Mouse (Mus musculus) C2C12 (cell line): Measurements from ENCODE around the gene Snx8. TPM values are rescaled to one million over a fixed set of nuclear protein-coding genes. Genes with fewer than 3 reads are reported as not detected.
"Not testable (repeated sequence)": the region's sequence is repeated elsewhere in the genome, so short reads cannot be mapped to it uniquely, and the experiment has no call there.

Experiments used
- H3K27me3 ChIP-seq: one replicate; pipeline ENCODE4 v1.6.1; 2011; ENCODE audit not compliant: control insufficient read depth, insufficient read depth, insufficient read length
- H3K36me3 ChIP-seq: one replicate; pipeline ENCODE4 v1.6.1; 2011; ENCODE audit not compliant: control insufficient read depth, insufficient read depth
- H3K4me3 ChIP-seq: one replicate; pipeline ENCODE4 v1.5.1; 2011; ENCODE audit warnings: mild to moderate bottlenecking, control low read depth; ENCODE audit not compliant: poor library complexity, insufficient read depth, severe bottlenecking
- H3K79me2 ChIP-seq: one replicate; pipeline ENCODE4 v1.6.1; 2011; ENCODE audit not compliant: control insufficient read depth, insufficient read depth
- H3K79me3 ChIP-seq: one replicate; pipeline ENCODE4 v1.6.1; 2011; ENCODE audit warnings: low read depth, control low read depth
- H3ac ChIP-seq: one replicate; pipeline ENCODE3; 2011; ENCODE audit warnings: low read depth; ENCODE audit not compliant: control insufficient read depth, insufficient read length
- CEBPB ChIP-seq: IDR thresholded peaks from one replicate; pipeline ENCODE4 v1.6.1; 2011; ENCODE audit warnings: low read depth, mild to moderate bottlenecking, control low read depth, moderate library complexity
- CTCF ChIP-seq: IDR thresholded peaks from one replicate; pipeline ENCODE4 v1.5.1; 2011; ENCODE audit not compliant: control insufficient read depth, insufficient read depth, insufficient read length
- FOSL1 ChIP-seq: IDR thresholded peaks from one replicate; pipeline ENCODE4 v1.8.0; 2011; ENCODE audit warnings: mild to moderate bottlenecking, low read length; ENCODE audit not compliant: poor library complexity, insufficient read depth, severe bottlenecking
- MAX ChIP-seq: IDR thresholded peaks from one replicate; pipeline ENCODE4 v1.6.1; 2011; ENCODE audit warnings: mild to moderate bottlenecking, control low read depth
- MYOD1 ChIP-seq: IDR thresholded peaks from one replicate; pipeline ENCODE4 v1.6.1; 2011; ENCODE audit warnings: low read depth; ENCODE audit not compliant: control insufficient read depth, insufficient read length
- MYOG ChIP-seq: IDR thresholded peaks from one replicate; pipeline ENCODE4 v1.6.1; 2011; ENCODE audit not compliant: control insufficient read depth, insufficient read length; ENCODE audit errors: extremely low read depth
- USF1 ChIP-seq: IDR thresholded peaks from one replicate; pipeline ENCODE4 v1.6.1; 2011; ENCODE audit warnings: low read depth, mild to moderate bottlenecking, control low read depth, moderate library complexity
- polyA plus RNA-seq: library from polyadenylated mRNA; unstranded; fragments of >200 nt; fragmentation: generic; extraction: Trizol; gene quantifications from one replicate; pipeline ENCODE4 v1.2.1, GENCODE M21; 2012; ENCODE audit warnings: missing spikeins

Snx8 gene
- polyA plus RNA-seq, 1 experiment = 37.1 TPM

DNA sequence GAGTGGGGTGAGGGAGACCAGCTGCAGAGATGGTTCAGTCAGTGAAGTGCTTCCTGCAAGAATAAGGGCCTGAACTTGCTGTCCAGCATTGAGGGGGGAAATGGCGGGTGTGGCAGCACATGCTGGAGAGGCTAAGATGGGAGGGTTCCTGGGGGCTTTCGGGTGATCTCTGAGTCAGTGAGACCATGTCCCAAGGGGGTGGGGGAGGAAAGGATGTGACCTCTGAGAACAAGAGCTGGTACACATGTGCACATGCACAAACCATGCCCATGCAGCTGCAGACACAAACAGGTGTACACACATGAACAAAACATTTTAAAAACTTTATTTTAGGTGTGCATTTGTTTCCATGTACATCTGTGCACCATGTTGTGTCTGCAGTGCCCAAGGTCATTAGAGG is 15.4 kb downstream of the Snx8 start:
- no peaks in the 10 kb centered on the region for H3K27me3 ChIP-seq
- TF ChIP-seq MYOD1 (no peak), FOSL1 (no peak), CTCF (no peak), MYOG (no peak), USF1 (no peak), MAX (no peak), CEBPB (no peak)
- peaks cover 5% of the 10 kb centered on the region for H3K36me3 ChIP-seq
- H3K79me2 ChIP-seq = peaks cover 100% of the 10 kb centered on the region
- H3K79me3 ChIP-seq = peaks cover 56% of the 10 kb centered on the region
- H3ac ChIP-seq = no peak overlapping the region
- H3K4me3 ChIP-seq = no peak overlapping the region

DNA sequence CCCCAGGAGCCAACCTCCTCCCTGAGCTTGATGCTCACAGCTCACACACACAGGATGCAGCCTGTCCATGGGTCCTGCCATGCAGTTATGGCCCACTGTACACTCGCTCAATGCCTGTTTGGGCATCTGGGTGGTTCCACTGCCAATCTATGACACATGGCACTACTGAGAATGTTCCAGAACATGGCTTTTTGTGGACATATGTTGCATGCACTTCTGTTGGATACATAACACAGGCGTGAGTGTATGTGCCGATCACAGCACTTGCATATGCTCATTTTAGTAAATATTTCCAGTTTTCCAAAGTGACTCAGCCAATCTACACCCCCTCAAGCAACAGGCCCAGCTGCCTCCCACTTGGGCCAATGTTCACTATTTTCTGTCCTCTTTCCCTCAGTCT is 17.4 kb downstream of the Snx8 start:
- Histone ChIP-seq H3ac (no peak overlapping the region), H3K4me3 (no peak overlapping the region), H3K36me3 (peaks cover 5% of the 10 kb centered on the region), H3K79me2 (peaks cover 96% of the 10 kb centered on the region), H3K79me3 (peaks cover 47% of the 10 kb centered on the region), H3K27me3 (no peaks in the 10 kb centered on the region)
- TF ChIP-seq MYOG (no peak), CTCF (no peak), FOSL1 (no peak), CEBPB (no peak), MAX (no peak), USF1 (no peak), MYOD1 (no peak)

DNA sequence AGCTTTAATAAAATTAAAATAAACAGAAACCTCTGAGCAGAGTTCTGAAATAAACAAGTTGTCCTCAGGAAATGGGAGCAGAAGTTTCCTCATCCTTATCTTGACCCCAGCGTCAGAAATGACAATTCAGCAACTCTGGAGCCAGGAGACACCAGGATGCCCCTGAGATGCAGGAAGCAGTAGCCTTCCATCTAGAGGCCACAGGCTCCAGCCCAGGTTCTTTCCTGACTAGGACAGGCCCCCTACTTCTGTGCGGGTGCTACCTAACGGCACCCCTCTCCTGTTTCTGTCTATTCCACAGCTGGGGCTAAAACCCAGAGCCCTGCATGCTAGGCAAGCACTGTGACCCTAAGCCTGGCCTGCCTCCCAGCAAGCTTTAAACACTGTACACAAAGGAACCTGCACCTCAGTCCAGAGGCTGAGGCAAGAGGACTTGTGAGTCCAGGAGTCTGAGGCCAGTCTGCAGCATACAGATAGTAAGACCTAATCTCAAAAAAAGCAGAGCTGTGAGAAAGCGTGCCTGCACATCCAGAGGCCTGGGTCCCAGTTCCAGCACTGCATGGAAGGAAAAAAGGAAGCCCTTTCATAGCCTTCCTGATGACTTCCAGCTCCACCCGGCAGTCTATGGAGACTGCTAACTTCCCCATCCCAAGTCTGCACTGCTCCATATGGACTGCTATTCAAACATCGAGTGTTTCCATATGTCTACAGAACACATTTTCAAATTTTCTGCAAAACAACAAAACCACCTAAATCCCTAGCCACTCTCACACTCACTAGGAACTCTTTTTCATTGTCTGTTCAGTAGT is 18.4 kb downstream of the Snx8 start:
- Histone ChIP-seq H3K4me3 (no peak overlapping the region), H3ac (no peak overlapping the region), H3K36me3 (peaks cover 5% of the 10 kb centered on the region), H3K79me3 (peaks cover 48% of the 10 kb centered on the region), H3K27me3 (no peaks in the 10 kb centered on the region), H3K79me2 (peaks cover 96% of the 10 kb centered on the region)
- TF ChIP-seq CTCF (no peak), USF1 (no peak), MYOG (no peak), CEBPB (no peak), FOSL1 (no peak), MAX (no peak), MYOD1 (no peak)

DNA sequence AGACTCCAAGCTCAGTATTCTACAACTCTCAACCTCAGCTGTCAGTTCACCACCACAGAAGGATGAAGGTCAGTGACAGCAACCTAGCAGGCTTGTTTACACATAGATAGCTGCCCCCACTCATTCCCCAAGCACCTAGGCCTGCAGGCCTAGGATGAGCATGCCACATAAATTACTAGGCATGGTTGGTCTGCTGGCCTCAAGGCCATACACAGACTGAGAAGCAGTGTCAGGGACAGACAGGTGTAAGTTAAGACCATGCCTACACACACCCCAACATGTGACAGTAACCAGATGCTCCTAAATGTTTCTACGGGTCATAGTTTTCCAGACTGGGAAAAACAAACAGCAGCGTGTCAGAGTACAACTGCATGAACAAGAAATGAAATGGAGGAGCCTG is 19.6 kb downstream of the Snx8 start:
- no peaks in the 10 kb centered on the region for H3K27me3 ChIP-seq
- H3K79me3 ChIP-seq = peaks cover 43% of the 10 kb centered on the region
- TF ChIP-seq CEBPB = no peak
- TF ChIP-seq MYOG = no peak
- no peak for TF ChIP-seq FOSL1
- TF ChIP-seq USF1 = no peak
- TF ChIP-seq MYOD1 = no peak
- TF ChIP-seq CTCF = no peak
- no peak for TF ChIP-seq MAX
- H3K79me2 ChIP-seq = peaks cover 96% of the 10 kb centered on the region
- no peak overlapping the region for H3K4me3 ChIP-seq
- no peak overlapping the region for H3ac ChIP-seq
- peaks cover 5% of the 10 kb centered on the region for H3K36me3 ChIP-seq

DNA sequence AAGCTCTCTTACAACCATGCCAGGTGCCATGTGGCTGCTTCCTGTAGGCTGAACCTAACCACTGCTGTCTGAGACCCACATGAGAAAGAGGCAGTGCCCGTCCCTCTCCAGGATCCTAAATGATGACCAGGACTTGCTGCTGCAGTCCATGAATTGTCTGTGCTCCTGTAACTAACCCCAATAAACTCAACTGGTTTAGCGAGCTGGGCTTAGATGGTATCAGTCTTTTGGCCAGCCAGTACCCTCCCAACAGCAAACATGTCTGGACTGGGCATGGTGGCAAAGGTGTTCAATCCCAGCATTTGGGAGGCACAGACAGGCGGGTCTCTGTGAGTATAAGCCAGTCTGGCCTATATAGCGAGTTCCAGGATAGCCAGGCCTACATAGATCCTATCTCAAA is 20.1 kb downstream of the Snx8 start:
- Histone ChIP-seq H3ac (no peak overlapping the region), H3K4me3 (no peak overlapping the region)
- TF ChIP-seq FOSL1 = no peak
- no peak for TF ChIP-seq CTCF
- no peak for TF ChIP-seq MYOD1
- no peak for TF ChIP-seq MYOG
- no peak for TF ChIP-seq CEBPB
- no peak for TF ChIP-seq USF1
- TF ChIP-seq MAX = no peak

DNA sequence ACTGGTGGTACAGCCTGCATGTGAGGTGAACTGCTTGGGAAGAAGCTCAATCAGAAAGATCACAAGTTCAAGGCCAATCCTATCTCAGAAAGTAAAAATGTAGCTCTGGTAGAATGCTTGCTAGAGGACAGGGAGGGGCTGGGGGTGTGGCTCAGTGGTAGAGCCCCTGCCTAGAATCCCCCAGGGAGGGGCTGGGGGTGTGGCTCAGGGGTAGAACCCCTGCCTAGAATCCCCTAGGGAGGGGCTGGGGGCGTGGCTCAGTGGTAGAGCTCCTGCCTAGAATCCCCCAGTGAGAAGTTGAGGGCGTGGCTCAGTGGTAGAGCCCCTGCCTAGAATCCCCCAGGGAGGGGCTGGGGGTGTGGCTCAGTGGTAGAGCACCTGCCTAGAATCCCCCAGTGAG is 20.9 kb downstream of the Snx8 start:
- not testable (repeated sequence) for H3K36me3 ChIP-seq, H3ac ChIP-seq, H3K4me3 ChIP-seq, H3K27me3 ChIP-seq
- Histone ChIP-seq H3K79me3 (peaks cover 38% of the 10 kb centered on the region), H3K79me2 (peaks cover 94% of the 10 kb centered on the region)

More for the DNA sequence above, 20.1 kb downstream of the Snx8 start:
- H3K36me3 ChIP-seq = peaks cover 5% of the 10 kb centered on the region
- no peaks in the 10 kb centered on the region for H3K27me3 ChIP-seq
- peaks cover 40% of the 10 kb centered on the region for H3K79me3 ChIP-seq
- peaks cover 94% of the 10 kb centered on the region for H3K79me2 ChIP-seq
